16 mouse cellular contexts compared by ENCODE assay signal in genomic region chr3:141637900-141638299, GRCm38 (mm10).
"Had no signal": no experiment of that assay in that cellular context is flagged by ENCODE, and none has a peak within 500 bp of the region (broad histone marks: within the 10 kb centered on the region; RNA-seq: fewer than 3 reads in every experiment).

No protein-coding gene starts in this region.

- DNase-seq: right cerebral cortex, adult 18-20 months; right cerebral cortex, postnatal 14 days; right cerebral cortex, postnatal 25 days; right cerebral cortex, postnatal 4 days; spleen, adult 18-20 months; thymus, adult 18-20 months; thymus, adult 2 months; thymus, postnatal 14 days; thymus, postnatal 25 days; thymus, postnatal 36 days; thymus, postnatal 4 days had no signal

- H3K4me3 ChIP-seq: neural tube, embryonic 12.5 days; neural tube, embryonic 13.5 days; neural tube, embryonic 15.5 days; stomach, embryonic 15.5 days had no signal

- H3K36me3 ChIP-seq: neural tube, embryonic 12.5 days; neural tube, embryonic 13.5 days; neural tube, embryonic 15.5 days; stomach, embryonic 15.5 days had no signal

- H3K27me3 ChIP-seq: neural tube, embryonic 12.5 days; neural tube, embryonic 13.5 days; neural tube, embryonic 15.5 days; stomach, embryonic 15.5 days had no signal

- H3K9ac ChIP-seq: neural tube, embryonic 12.5 days; neural tube, embryonic 13.5 days; neural tube, embryonic 15.5 days; stomach, embryonic 15.5 days had no signal

- H3K9me3 ChIP-seq: neural tube, embryonic 12.5 days; neural tube, embryonic 13.5 days; neural tube, embryonic 15.5 days; stomach, embryonic 15.5 days had no signal

- H3K4me1 ChIP-seq: neural tube, embryonic 12.5 days; neural tube, embryonic 15.5 days; stomach, embryonic 15.5 days had no signal

- H3K27ac ChIP-seq: neural tube, embryonic 12.5 days; neural tube, embryonic 13.5 days; neural tube, embryonic 15.5 days; stomach, embryonic 15.5 days; stomach, postnatal 0 days had no signal
